Mouse (Mus musculus): ENCODE measurements at regions not wholly inside any gene's neighbourhood (a gene's known extent, or its start where the extent isn't known, plus 50 kb on each side); places are given as distances from the start of the nearest gene placed in this dataset.

DNA sequence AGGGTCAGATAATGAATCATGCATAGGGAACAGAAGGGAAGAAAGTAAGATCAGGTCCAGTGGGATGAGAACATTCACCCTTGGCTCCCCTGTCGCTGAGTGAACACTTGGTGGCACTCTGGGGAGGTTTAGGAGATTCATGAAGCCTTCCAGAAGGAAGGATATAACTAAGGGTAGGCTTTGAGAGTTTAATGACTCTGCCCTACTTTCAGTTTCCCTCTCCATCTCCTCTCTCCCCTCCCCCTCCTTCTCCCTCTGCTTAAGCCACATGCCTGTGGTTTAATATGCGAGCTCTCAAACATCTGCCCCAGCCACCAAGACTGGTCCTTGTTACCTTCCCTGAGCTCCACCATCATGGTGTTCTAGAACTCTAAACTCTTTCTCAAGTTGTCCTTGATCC, 348.3 kb upstream of the Igfbp3 start:
- TF ChIP-seq POLR2A (IDR thresholded peaks at IDR 0.05; ENCODE audit: insufficient read length, low read depth) (no peak), E2F4 (IDR thresholded peaks at IDR 0.05; ENCODE audit: insufficient read depth) (no peak), TCF12 (IDR thresholded peaks at IDR 0.05; ENCODE audit: insufficient read depth, poor library complexity, severe bottlenecking) (no peak), USF1 (IDR thresholded peaks at IDR 0.05; ENCODE audit: low read depth) (no peak), CEBPB (IDR thresholded peaks at IDR 0.05; ENCODE audit: insufficient read depth, poor library complexity, severe bottlenecking) (no peak), MYOD1 (IDR thresholded peaks at IDR 0.05; ENCODE audit: control insufficient read depth in 1 of 3, insufficient read length in 2 of 3, low read depth in 2 of 3) (no peak), TCF3 (IDR thresholded peaks at IDR 0.05; ENCODE audit: insufficient read length, low read depth) (no peak)
